Mouse (Mus musculus) heart, embryonic 13.5 days (tissue): ENCODE measurements around the gene Gnaq. TPM values are rescaled to one million over a fixed set of nuclear protein-coding genes. Genes with fewer than 3 reads are reported as not detected.

Source experiments
- ATAC-seq: fragments of 200-750 bp; cut with Nextera tagmentation; 2 replicates; pipeline ENCODE4 v1.8.0; 2017; ENCODE audit warnings: moderate TSS enrichment; ENCODE audit not compliant: insufficient number of reproducible peaks, low FRiP score, low TSS enrichment; ENCODE audit errors: extremely low read depth
- H3K27ac ChIP-seq: fragments of 300-500 bp; sonication (generic); replicated peaks from 2 replicates; pipeline ENCODE4 v1.5.1; 2015; ENCODE audit warnings: moderate library complexity, mild to moderate bottlenecking, inconsistent platforms
- H3K27me3 ChIP-seq: fragments of 300-500 bp; sonication (generic); replicated peaks from 2 replicates; pipeline ENCODE4 v1.6.1; 2015; ENCODE audit warnings: mild to moderate bottlenecking, inconsistent platforms
- H3K36me3 ChIP-seq: fragments of 300-500 bp; sonication (generic); 2 replicates; pipeline ENCODE4 v1.6.1; 2015; ENCODE audit warnings: mild to moderate bottlenecking, inconsistent platforms
- H3K4me1 ChIP-seq: fragments of 300-500 bp; sonication (generic); 2 replicates; pipeline ENCODE4 v1.6.1; 2015; ENCODE audit warnings: inconsistent platforms
- H3K4me2 ChIP-seq: fragments of 300-500 bp; sonication (generic); 2 replicates; pipeline ENCODE4 v1.6.1; 2015; ENCODE audit warnings: inconsistent platforms, mild to moderate bottlenecking, moderate library complexity
- H3K4me3 ChIP-seq: fragments of 300-500 bp; sonication (generic); 2 replicates; pipeline ENCODE4 v1.5.1; 2015; ENCODE audit warnings: moderate library complexity, mild to moderate bottlenecking, inconsistent platforms
- H3K9ac ChIP-seq: fragments of 300-500 bp; sonication (generic); 2 replicates; pipeline ENCODE4 v1.6.1; 2015; ENCODE audit warnings: inconsistent platforms, mild to moderate bottlenecking, moderate library complexity
- H3K9me3 ChIP-seq: fragments of 300-500 bp; sonication (generic); 2 replicates; pipeline ENCODE4 v1.6.1; 2016; ENCODE audit warnings: inconsistent platforms
- WGBS: fragments of 180-500 bp; shearing (Covaris S2); methylation state at CpG from one replicate; pipeline ENCODE4 v1.1.7; 2015; ENCODE audit warnings: mixed read lengths; 5-methylcytosine and 5-hydroxymethylcytosine counted together
- polyA plus RNA-seq: library from polyadenylated mRNA; unstranded; fragments of >200 nt; fragmentation: Nextera tagmentation; extraction: Ambion mirVana; gene quantifications from 2 replicates; pipeline ENCODE4 v1.2.1, GENCODE M21; 2015

Gene Gnaq
- polyA plus RNA-seq, 1 experiment from 2014 or later = 16.9 TPM

GRCm38 (mm10) chr19:16322986-16323385 is 190.4 kb downstream of the Gnaq start:
- H3K4me1 ChIP-seq = peaks cover 38% of the 10 kb centered on the region
- H3K9ac ChIP-seq = no peak overlapping the region
- H3K36me3 ChIP-seq = peaks cover 11% of the 10 kb centered on the region
- ATAC-seq = no peak
- 86% methylated on average over 6 of the region's 6 CpGs for WGBS
- H3K27ac ChIP-seq = no peak overlapping the region
- no peaks in the 10 kb centered on the region for H3K27me3 ChIP-seq
- H3K4me2 ChIP-seq = no peak overlapping the region
- H3K9me3 ChIP-seq = no peaks in the 10 kb centered on the region
- H3K4me3 ChIP-seq = no peak overlapping the region

- 86% methylated on average over 3 of the region's 3 CpGs for WGBS
- no peaks in the 10 kb centered on the region for H3K9me3 ChIP-seq
- H3K4me1 ChIP-seq = peaks cover 42% of the 10 kb centered on the region
- H3K27ac ChIP-seq = no peak overlapping the region
- no peak for ATAC-seq
- no peak overlapping the region for H3K4me3 ChIP-seq
- H3K36me3 ChIP-seq = peaks cover 11% of the 10 kb centered on the region
- no peak overlapping the region for H3K9ac ChIP-seq
- H3K4me2 ChIP-seq = no peak overlapping the region
- H3K27me3 ChIP-seq = no peaks in the 10 kb centered on the region
These were observed 191.6 kb downstream of the Gnaq start for GRCm38 (mm10) chr19:16324239-16324638.

- H3K27ac ChIP-seq = 0 out of 2 replicates have a peak overlapping the region, but pooled peaks have one; percentile 18
- H3K4me3 ChIP-seq = no peak overlapping the region
- H3K4me2 ChIP-seq = peak overlapping the region; percentile 20; the same call in 1 of the 2 replicates
- H3K9ac ChIP-seq = no peak overlapping the region
- peaks cover 57% of the 10 kb centered on the region for H3K4me1 ChIP-seq
- peaks cover 11% of the 10 kb centered on the region for H3K36me3 ChIP-seq
- 50% methylated on average over 8 of the region's 8 CpGs for whole genome bisulfite sequencing
- ATAC-seq = no peak
- no peaks in the 10 kb centered on the region for H3K27me3 ChIP-seq
- no peaks in the 10 kb centered on the region for H3K9me3 ChIP-seq
These were observed 193.3 kb downstream of the Gnaq start for GRCm38 (mm10) chr19:16325911-16326310.

GRCm38 (mm10) chr19:16327401-16328073 is 194.9 kb downstream of the Gnaq start:
- peak overlapping the region; percentile 27; the same call in 1 of the 2 replicates for H3K4me2 ChIP-seq
- peaks cover 11% of the 10 kb centered on the region for H3K36me3 ChIP-seq
- no peaks in the 10 kb centered on the region for H3K27me3 ChIP-seq
- H3K27ac ChIP-seq = peak overlapping the region; percentile 30
- ATAC-seq = no peak
- WGBS = 74% methylated on average over 10 of the region's 10 CpGs
- no peaks in the 10 kb centered on the region for H3K9me3 ChIP-seq
- H3K4me1 ChIP-seq = peaks cover 59% of the 10 kb centered on the region
- no peak overlapping the region for H3K9ac ChIP-seq
- no peak overlapping the region for H3K4me3 ChIP-seq

GRCm38 (mm10) chr19:16328074-16328850 is 195.6 kb downstream of the Gnaq start:
- 55% methylated on average over 7 of the region's 7 CpGs for WGBS
- ATAC-seq = no peak
- no peaks in the 10 kb centered on the region for H3K27me3 ChIP-seq
- H3K9ac ChIP-seq = no peak overlapping the region
- peaks cover 8% of the 10 kb centered on the region for H3K36me3 ChIP-seq
- no peak overlapping the region for H3K4me3 ChIP-seq
- peak overlapping the region; percentile 27; the same call in 1 of the 2 replicates for H3K4me2 ChIP-seq
- peaks cover 59% of the 10 kb centered on the region for H3K4me1 ChIP-seq
- peak overlapping the region; percentile 61 for H3K27ac ChIP-seq
- H3K9me3 ChIP-seq = no peaks in the 10 kb centered on the region

GRCm38 (mm10) chr19:16329056-16329455 is 196.4 kb downstream of the Gnaq start:
- H3K4me1 ChIP-seq = peaks cover 59% of the 10 kb centered on the region
- no peaks in the 10 kb centered on the region for H3K9me3 ChIP-seq
- H3K4me2 ChIP-seq = no peak overlapping the region
- no peak for ATAC-seq
- no peak overlapping the region for H3K27ac ChIP-seq
- peaks cover 9% of the 10 kb centered on the region; the same call in 1 of the 2 replicates for H3K36me3 ChIP-seq
- H3K4me3 ChIP-seq = no peak overlapping the region
- no peaks in the 10 kb centered on the region for H3K27me3 ChIP-seq
- H3K9ac ChIP-seq = no peak overlapping the region

GRCm38 (mm10) chr19:16329648-16330047 is 197.0 kb downstream of the Gnaq start:
- ATAC-seq = no peak
- Histone ChIP-seq H3K4me2 (no peak overlapping the region), H3K27me3 (no peaks in the 10 kb centered on the region), H3K9ac (no peak overlapping the region), H3K4me3 (no peak overlapping the region), H3K9me3 (no peaks in the 10 kb centered on the region), H3K36me3 (peaks cover 12% of the 10 kb centered on the region; the same call in 1 of the 2 replicates), H3K4me1 (peaks cover 59% of the 10 kb centered on the region), H3K27ac (no peak overlapping the region)
- 90% methylated on average over 6 of the region's 6 CpGs for WGBS

- H3K27ac ChIP-seq = peak overlapping the region; percentile 51; the same call in 1 of the 2 replicates
- H3K4me2 ChIP-seq = peak overlapping the region; percentile 19; the same call in 1 of the 2 replicates
- H3K27me3 ChIP-seq = no peaks in the 10 kb centered on the region
- H3K9ac ChIP-seq = no peak overlapping the region
- WGBS = 37% methylated on average over 7 of the region's 7 CpGs
- H3K4me3 ChIP-seq = no peak overlapping the region
- no peak for ATAC-seq
- peaks cover 56% of the 10 kb centered on the region for H3K4me1 ChIP-seq
- H3K36me3 ChIP-seq = peaks cover 16% of the 10 kb centered on the region
- no peaks in the 10 kb centered on the region for H3K9me3 ChIP-seq
These were observed 197.5 kb downstream of the Gnaq start for GRCm38 (mm10) chr19:16330161-16330560.

GRCm38 (mm10) chr19:16331047-16331446 is 198.4 kb downstream of the Gnaq start:
- Histone ChIP-seq H3K9me3 (no peaks in the 10 kb centered on the region), H3K27me3 (no peaks in the 10 kb centered on the region), H3K27ac (no peak overlapping the region), H3K36me3 (peaks cover 24% of the 10 kb centered on the region), H3K4me2 (no peak overlapping the region), H3K9ac (no peak overlapping the region), H3K4me3 (no peak overlapping the region), H3K4me1 (peaks cover 47% of the 10 kb centered on the region)
- no peak for ATAC-seq
- 91% methylated on average over 6 of the region's 6 CpGs for WGBS

GRCm38 (mm10) chr19:16337866-16338530 is 205.4 kb downstream of the Gnaq start:
- no peak overlapping the region for H3K4me2 ChIP-seq
- peaks cover 29% of the 10 kb centered on the region for H3K36me3 ChIP-seq
- H3K9ac ChIP-seq = no peak overlapping the region; the same call in 1 of the 2 replicates
- ATAC-seq = no peak
- H3K4me1 ChIP-seq = peaks cover 17% of the 10 kb centered on the region
- H3K9me3 ChIP-seq = no peaks in the 10 kb centered on the region
- H3K27ac ChIP-seq = peak overlapping the region; percentile 32; the same call in 1 of the 2 replicates
- H3K4me3 ChIP-seq = no peak overlapping the region
- 68% methylated on average over 9 of the region's 9 CpGs for WGBS
- no peaks in the 10 kb centered on the region for H3K27me3 ChIP-seq

- Histone ChIP-seq H3K9ac (no peak overlapping the region), H3K4me1 (peaks cover 17% of the 10 kb centered on the region), H3K9me3 (no peaks in the 10 kb centered on the region), H3K4me3 (no peak overlapping the region), H3K27me3 (no peaks in the 10 kb centered on the region), H3K27ac (no peak overlapping the region), H3K36me3 (peaks cover 15% of the 10 kb centered on the region), H3K4me2 (no peak overlapping the region)
- ATAC-seq = no peak
- 83% methylated on average over 4 of the region's 4 CpGs for WGBS
These were observed 207.4 kb downstream of the Gnaq start for GRCm38 (mm10) chr19:16339954-16340586.
